Mouse (Mus musculus) hindbrain, embryonic 11.5 days (tissue): Measurements from ENCODE around the gene Creld2. TPM values are rescaled to one million over a fixed set of nuclear protein-coding genes. Genes with fewer than 3 reads are reported as not detected.

ENCODE experiments used
- polyA plus RNA-seq: library from polyadenylated mRNA; unstranded; fragments of >200 nt; fragmentation: Nextera tagmentation; extraction: Ambion mirVana; gene quantifications from 2 replicates; pipeline ENCODE4 v1.2.1, GENCODE M21; 2014

Gene Creld2
- polyA plus RNA-seq, 1 experiment from 2014 or later = 89.5 TPM

Other genes starting within 250 kb of the Creld2 start
- gene Zdhhc25, start 219.3 kb upstream of the Creld2 start, polyA plus RNA-seq = not detected in 2 replicates
- gene Brd1, start 85.4 kb upstream of the Creld2 start, polyA plus RNA-seq = 25.2 and 29.4 TPM in 2 replicates
- gene Zbed4, start 68.0 kb upstream of the Creld2 start, polyA plus RNA-seq = 38.2 and 43.1 TPM in 2 replicates
- 10.6 and 11.5 TPM in 2 replicates for gene Alg12, start 328 bp upstream of the Creld2 start, polyA plus RNA-seq
- 31.6 and 35.6 TPM in 2 replicates for gene Pim3, start 42.5 kb downstream of the Creld2 start, polyA plus RNA-seq
- gene Ttll8, start 134.8 kb downstream of the Creld2 start, polyA plus RNA-seq = 0.15 TPM in 1 of 2 replicates, not detected in the other
- 3.7 and 4.1 TPM in 2 replicates for gene Mlc1, start 159.4 kb downstream of the Creld2 start, polyA plus RNA-seq
- 0.15 TPM in 1 of 2 replicates, not detected in the other for gene Mov10l1, start 163.3 kb downstream of the Creld2 start, polyA plus RNA-seq
- 0.33 and 0.94 TPM in 2 replicates for gene Panx2, start 240.1 kb downstream of the Creld2 start, polyA plus RNA-seq